Mouse (Mus musculus) embryonic facial prominence, embryonic 12.5 days (tissue): ENCODE measurements at regions not wholly inside any gene's neighbourhood (a gene's known extent, or its start where the extent isn't known, plus 50 kb on each side); places are given as distances from the start of the nearest gene placed in this dataset.

Experiments used
- ATAC-seq: fragments of 200-750 bp; cut with Nextera tagmentation; 2 replicates; pipeline ENCODE4 v1.8.0; 2017; ENCODE audit not compliant: insufficient number of reproducible peaks, insufficient read depth, low FRiP score, low TSS enrichment
- H3K27ac ChIP-seq: fragments of 300-500 bp; sonication (generic); 2 replicates; pipeline ENCODE4 v1.5.1; 2016; ENCODE audit warnings: mild to moderate bottlenecking
- H3K27me3 ChIP-seq: fragments of 300-500 bp; sonication (generic); 2 replicates; pipeline ENCODE4 v1.6.1; 2016; ENCODE audit warnings: mild to moderate bottlenecking, moderate library complexity
- H3K36me3 ChIP-seq: fragments of 300-500 bp; sonication (generic); 2 replicates; pipeline ENCODE4 v1.6.1; 2016; ENCODE audit warnings: mild to moderate bottlenecking
- H3K4me1 ChIP-seq: fragments of 300-500 bp; sonication (generic); 2 replicates; pipeline ENCODE4 v1.6.1; 2016
- H3K4me2 ChIP-seq: fragments of 300-500 bp; sonication (generic); replicated peaks from 2 replicates; pipeline ENCODE4 v1.6.1; 2016; ENCODE audit warnings: mild to moderate bottlenecking, moderate library complexity
- H3K4me3 ChIP-seq: fragments of 300-500 bp; sonication (generic); 2 replicates; pipeline ENCODE4 v1.5.1; 2016; ENCODE audit warnings: mild to moderate bottlenecking
- H3K9ac ChIP-seq: fragments of 300-500 bp; sonication (generic); 2 replicates; pipeline ENCODE4 v1.6.1; 2016; ENCODE audit warnings: mild to moderate bottlenecking, moderate library complexity
- H3K9me3 ChIP-seq: fragments of 300-500 bp; sonication (generic); 2 replicates; pipeline ENCODE4 v1.6.1; 2016; ENCODE audit warnings: mild to moderate bottlenecking, moderate library complexity
- WGBS: fragments of 180-500 bp; shearing (Covaris S2); methylation state at CpG from one replicate; pipeline ENCODE4 v1.1.7; 2016; 5-methylcytosine and 5-hydroxymethylcytosine counted together

DNA sequence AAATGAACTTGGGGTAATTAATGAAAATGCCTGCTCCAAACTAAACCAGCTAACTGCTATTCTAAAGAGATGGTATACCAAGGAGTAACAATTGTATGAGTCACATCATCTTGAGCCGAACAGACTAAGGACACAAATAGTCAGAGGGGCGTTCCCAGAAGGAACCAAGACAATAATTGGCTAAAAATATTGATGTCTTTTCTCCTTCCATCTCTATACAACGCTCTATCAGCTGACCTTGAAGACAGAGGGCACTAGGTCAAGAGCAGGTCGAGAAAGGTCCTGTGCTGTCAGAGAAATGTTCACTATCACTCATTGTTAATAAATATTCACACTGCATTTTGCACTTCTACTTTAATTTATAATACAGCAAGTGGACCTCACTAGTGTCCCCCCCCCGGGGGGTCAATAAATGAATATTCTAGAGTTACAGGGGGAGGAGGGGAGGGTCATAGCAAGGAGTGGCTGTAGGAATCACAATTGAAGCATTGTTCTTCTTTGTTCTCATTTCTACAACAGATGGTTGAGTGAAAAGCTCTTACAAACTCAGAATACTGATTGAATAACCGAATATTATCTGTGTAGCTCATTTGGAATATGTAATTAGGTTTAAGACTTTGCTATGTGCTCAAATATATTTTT, 851.5 kb downstream of the D3Ertd751e start:
- Histone ChIP-seq H3K36me3 (no peaks in the 10 kb centered on the region), H3K4me2 (no peak overlapping the region), H3K27me3 (no peaks in the 10 kb centered on the region), H3K9me3 (no peaks in the 10 kb centered on the region), H3K4me3 (no peak overlapping the region), H3K9ac (no peak overlapping the region), H3K27ac (no peak overlapping the region), H3K4me1 (no peaks in the 10 kb centered on the region)
- ATAC-seq, result no peak
- WGBS, result 75% methylated on average over 6 of the region's 6 CpGs

GRCm38 (mm10) chr3:42596686-42597085, 854.3 kb downstream of the D3Ertd751e start:
- WGBS, result 77% methylated on average over 1 of the region's 1 CpGs
- no peak overlapping the region for H3K4me2 ChIP-seq
- no peaks in the 10 kb centered on the region for H3K9me3 ChIP-seq
- no peak for ATAC-seq
- H3K9ac ChIP-seq, result no peak overlapping the region
- no peaks in the 10 kb centered on the region for H3K27me3 ChIP-seq
- H3K4me3 ChIP-seq, result no peak overlapping the region
- H3K36me3 ChIP-seq, result no peaks in the 10 kb centered on the region
- H3K27ac ChIP-seq, result no peak overlapping the region
- H3K4me1 ChIP-seq, result no peaks in the 10 kb centered on the region
